Mouse (Mus musculus) embryonic facial prominence, embryonic 12.5 days (tissue): ENCODE data around the gene Lrch4. TPM values are rescaled to one million over a fixed set of nuclear protein-coding genes. Genes with fewer than 3 reads are reported as not detected.

Experiments
- ATAC-seq: fragments of 200-750 bp; cut with Nextera tagmentation; 2 replicates; pipeline ENCODE4 v1.8.0; 2017; ENCODE audit not compliant: insufficient number of reproducible peaks, insufficient read depth, low FRiP score, low TSS enrichment
- H3K27ac ChIP-seq: fragments of 300-500 bp; sonication (generic); 2 replicates; pipeline ENCODE4 v1.5.1; 2016; ENCODE audit warnings: mild to moderate bottlenecking
- H3K27me3 ChIP-seq: fragments of 300-500 bp; sonication (generic); 2 replicates; pipeline ENCODE4 v1.6.1; 2016; ENCODE audit warnings: mild to moderate bottlenecking, moderate library complexity
- H3K36me3 ChIP-seq: fragments of 300-500 bp; sonication (generic); 2 replicates; pipeline ENCODE4 v1.6.1; 2016; ENCODE audit warnings: mild to moderate bottlenecking
- H3K4me1 ChIP-seq: fragments of 300-500 bp; sonication (generic); 2 replicates; pipeline ENCODE4 v1.6.1; 2016
- H3K4me2 ChIP-seq: fragments of 300-500 bp; sonication (generic); replicated peaks from 2 replicates; pipeline ENCODE4 v1.6.1; 2016; ENCODE audit warnings: mild to moderate bottlenecking, moderate library complexity
- H3K4me3 ChIP-seq: fragments of 300-500 bp; sonication (generic); 2 replicates; pipeline ENCODE4 v1.5.1; 2016; ENCODE audit warnings: mild to moderate bottlenecking
- H3K9ac ChIP-seq: fragments of 300-500 bp; sonication (generic); 2 replicates; pipeline ENCODE4 v1.6.1; 2016; ENCODE audit warnings: mild to moderate bottlenecking, moderate library complexity
- H3K9me3 ChIP-seq: fragments of 300-500 bp; sonication (generic); 2 replicates; pipeline ENCODE4 v1.6.1; 2016; ENCODE audit warnings: mild to moderate bottlenecking, moderate library complexity
- WGBS: fragments of 180-500 bp; shearing (Covaris S2); methylation state at CpG from one replicate; pipeline ENCODE4 v1.1.7; 2016; 5-methylcytosine and 5-hydroxymethylcytosine counted together
- polyA plus RNA-seq: library from polyadenylated mRNA; unstranded; fragments of >200 nt; fragmentation: Nextera tagmentation; extraction: Ambion mirVana; gene quantifications from 2 replicates; pipeline ENCODE4 v1.2.1, GENCODE M21; 2016

Gene Lrch4
- polyA plus RNA-seq, 1 experiment from 2014 or later: 34.0 TPM

GRCm38 (mm10) chr5:137641054-137641453, 12.1 kb downstream of the Lrch4 start, which contains the start of gene Sap25:
Gene Sap25 (plus strand): TSS chr5:137641334.
- H3K9ac ChIP-seq: no peak within 1 kb of the TSS
- peaks cover 67% of the 10 kb centered on the region for H3K36me3 ChIP-seq

GRCm38 (mm10) chr5:137642886-137643285, 14.0 kb downstream of the Lrch4 start:
- 48% methylated on average over 4 of the region's 4 CpGs for WGBS
- no peak for ATAC-seq
- Histone ChIP-seq H3K4me1 (peaks cover 18% of the 10 kb centered on the region; the same call in 1 of the 2 replicates), H3K9ac (no peak overlapping the region), H3K9me3 (no peaks in the 10 kb centered on the region), H3K27ac (no peak overlapping the region), H3K36me3 (peaks cover 49% of the 10 kb centered on the region), H3K4me2 (no peak overlapping the region), H3K4me3 (no peak overlapping the region), H3K27me3 (peaks cover 35% of the 10 kb centered on the region)

More at GRCm38 (mm10) chr5:137641054-137641453, 12.1 kb downstream of the Lrch4 start, which contains the start of gene Sap25:
- WGBS: 90% methylated on average over 19 of the region's 19 CpGs
- Histone ChIP-seq H3K27me3 (peaks cover 30% of the 10 kb centered on the region), H3K4me2 (no peak within 1 kb of the TSS), H3K9me3 (no peaks in the 10 kb centered on the region), H3K4me3 (no peak within 1 kb of the TSS), H3K4me1 (peaks cover 12% of the 10 kb centered on the region; the same call in 1 of the 2 replicates), H3K27ac (no peak within 1 kb of the TSS)
- no peak for ATAC-seq

GRCm38 (mm10) chr5:137644484-137644883, 15.6 kb downstream of the Lrch4 start:
- H3K36me3 ChIP-seq: peaks cover 33% of the 10 kb centered on the region
- peaks cover 35% of the 10 kb centered on the region for H3K27me3 ChIP-seq
- peaks cover 32% of the 10 kb centered on the region for H3K4me1 ChIP-seq
- H3K4me3 ChIP-seq: no peak overlapping the region
- H3K9me3 ChIP-seq: no peaks in the 10 kb centered on the region
- H3K9ac ChIP-seq: no peak overlapping the region
- WGBS: 33% methylated on average over 19 of the region's 19 CpGs
- no peak overlapping the region; the same call in 1 of the 2 replicates for H3K4me2 ChIP-seq
- no peak for ATAC-seq
- H3K27ac ChIP-seq: no peak overlapping the region

- no peak overlapping the region for H3K27ac ChIP-seq
These were observed 16.2 kb downstream of the Lrch4 start for GRCm38 (mm10) chr5:137645091-137645651.

GRCm38 (mm10) chr5:137645652-137646091, 16.8 kb downstream of the Lrch4 start, which contains the start of gene Irs3:
Gene Irs3 (minus strand): TSS chr5:137645714.
- ATAC-seq: no peak
- 0 out of 2 replicates have a peak within 1 kb of the TSS, but pooled peaks have one; percentile 34 for H3K9ac ChIP-seq

More at GRCm38 (mm10) chr5:137645091-137645651, 16.2 kb downstream of the Lrch4 start:
- H3K36me3 ChIP-seq: peaks cover 26% of the 10 kb centered on the region
- WGBS: 2% methylated on average over 44 of the region's 44 CpGs
- 0 out of 2 replicates have a peak overlapping the region, but pooled peaks have one; percentile 34 for H3K9ac ChIP-seq
- H3K4me3 ChIP-seq: peak overlapping the region; percentile 30
- peaks cover 35% of the 10 kb centered on the region for H3K27me3 ChIP-seq
- no peaks in the 10 kb centered on the region for H3K9me3 ChIP-seq
- ATAC-seq: no peak
- peaks cover 39% of the 10 kb centered on the region for H3K4me1 ChIP-seq
- peak overlapping the region; percentile 50 for H3K4me2 ChIP-seq

GRCm38 (mm10) chr5:137647827-137648601, 19.1 kb downstream of the Lrch4 start:
- H3K9ac ChIP-seq: 0 out of 2 replicates have a peak overlapping the region, but pooled peaks have one; percentile 10
- no peak overlapping the region; the same call in 1 of the 2 replicates for H3K27ac ChIP-seq
- 52% methylated on average over 9 of the region's 9 CpGs for WGBS
- H3K27me3 ChIP-seq: peaks cover 35% of the 10 kb centered on the region
- no peak overlapping the region for H3K4me2 ChIP-seq
- ATAC-seq: no peak
- H3K4me3 ChIP-seq: no peak overlapping the region
- no peaks in the 10 kb centered on the region for H3K9me3 ChIP-seq
- H3K36me3 ChIP-seq: peaks cover 11% of the 10 kb centered on the region
- peaks cover 40% of the 10 kb centered on the region for H3K4me1 ChIP-seq

More at GRCm38 (mm10) chr5:137645652-137646091, 16.8 kb downstream of the Lrch4 start, which contains the start of gene Irs3:
- Histone ChIP-seq H3K27ac (no peak within 1 kb of the TSS), H3K27me3 (peaks cover 35% of the 10 kb centered on the region), H3K4me1 (peaks cover 40% of the 10 kb centered on the region), H3K4me2 (peak within 1 kb of the TSS; percentile 50), H3K4me3 (peak within 1 kb of the TSS; percentile 30), H3K9me3 (no peaks in the 10 kb centered on the region), H3K36me3 (peaks cover 21% of the 10 kb centered on the region)
- WGBS: 4% methylated on average over 11 of the region's 11 CpGs

GRCm38 (mm10) chr5:137649251-137649650, 20.3 kb downstream of the Lrch4 start:
- peaks cover 23% of the 10 kb centered on the region for H3K27me3 ChIP-seq
- WGBS: 32% methylated on average over 4 of the region's 4 CpGs
- peaks cover 16% of the 10 kb centered on the region for H3K36me3 ChIP-seq
- peaks cover 40% of the 10 kb centered on the region for H3K4me1 ChIP-seq
- H3K9ac ChIP-seq: no peak overlapping the region
- no peak for ATAC-seq
- H3K27ac ChIP-seq: no peak overlapping the region
- H3K4me2 ChIP-seq: no peak overlapping the region
- no peak overlapping the region for H3K4me3 ChIP-seq
- H3K9me3 ChIP-seq: no peaks in the 10 kb centered on the region

GRCm38 (mm10) chr5:137649669-137650571, 21.0 kb downstream of the Lrch4 start:
- no peak overlapping the region for H3K9ac ChIP-seq
- H3K4me3 ChIP-seq: no peak overlapping the region

GRCm38 (mm10) chr5:137652474-137652873, 23.6 kb downstream of the Lrch4 start:
- no peak for ATAC-seq
- Histone ChIP-seq H3K27me3 (no peaks in the 10 kb centered on the region), H3K9me3 (no peaks in the 10 kb centered on the region), H3K9ac (no peak overlapping the region), H3K36me3 (peaks cover 25% of the 10 kb centered on the region), H3K4me1 (peaks cover 26% of the 10 kb centered on the region), H3K4me2 (no peak overlapping the region), H3K4me3 (no peak overlapping the region), H3K27ac (no peak overlapping the region)
- WGBS: 15% methylated on average over 3 of the region's 3 CpGs

More at GRCm38 (mm10) chr5:137649669-137650571, 21.0 kb downstream of the Lrch4 start:
- peaks cover 17% of the 10 kb centered on the region for H3K27me3 ChIP-seq
- H3K9me3 ChIP-seq: no peaks in the 10 kb centered on the region
- peaks cover 39% of the 10 kb centered on the region for H3K4me1 ChIP-seq
- H3K4me2 ChIP-seq: no peak overlapping the region; the same call in 1 of the 2 replicates
- WGBS: 13% methylated on average over 18 of the region's 18 CpGs
- no peak for ATAC-seq
- peaks cover 18% of the 10 kb centered on the region for H3K36me3 ChIP-seq
- H3K27ac ChIP-seq: no peak overlapping the region

GRCm38 (mm10) chr5:137653366-137653765, 24.4 kb downstream of the Lrch4 start:
- 93% methylated on average over 10 of the region's 10 CpGs for WGBS
- no peaks in the 10 kb centered on the region for H3K27me3 ChIP-seq

GRCm38 (mm10) chr5:137654746-137655145, 25.8 kb downstream of the Lrch4 start:
- no peak overlapping the region for H3K27ac ChIP-seq
- H3K9ac ChIP-seq: no peak overlapping the region
- H3K36me3 ChIP-seq: peaks cover 33% of the 10 kb centered on the region
- H3K4me3 ChIP-seq: no peak overlapping the region
- 77% methylated on average over 7 of the region's 7 CpGs for WGBS
- H3K4me1 ChIP-seq: peaks cover 5% of the 10 kb centered on the region
- no peak overlapping the region for H3K4me2 ChIP-seq
- no peak for ATAC-seq
- H3K27me3 ChIP-seq: no peaks in the 10 kb centered on the region
- H3K9me3 ChIP-seq: no peaks in the 10 kb centered on the region

More at GRCm38 (mm10) chr5:137653366-137653765, 24.4 kb downstream of the Lrch4 start:
- Histone ChIP-seq H3K4me2 (no peak overlapping the region), H3K27ac (no peak overlapping the region), H3K9ac (no peak overlapping the region), H3K4me3 (no peak overlapping the region), H3K4me1 (peaks cover 17% of the 10 kb centered on the region), H3K9me3 (no peaks in the 10 kb centered on the region), H3K36me3 (peaks cover 26% of the 10 kb centered on the region)
- no peak for ATAC-seq
